Mouse (Mus musculus) activated CD4-positive, CD25-positive, alpha-beta regulatory T cell (primary cell): ENCODE results near the gene Apod. TPM values are rescaled to one million over a fixed set of nuclear protein-coding genes. Genes with fewer than 3 reads are reported as not detected.

ENCODE experiments used
- polyA plus RNA-seq, 2 experiments: library from polyadenylated mRNA; unstranded; fragments of 100-300 nt; shearing (Covaris generic); gene quantifications; one replicate each; pipeline ENCODE4 v1.2.1; 2017

The Apod gene
- under 1 TPM in 1 of 2 experiments, not detected in 1; 0.07 TPM for polyA plus RNA-seq

GRCm38 (mm10) chr16:31314497-31315233 is at the start of gene Apod:
Gene Apod (minus strand): TSS chr16:31314808.

GRCm38 (mm10) chr16:31274674-31275460 is 39.7 kb downstream of the Apod start, which contains the start of gene Ppp1r2:
Gene Ppp1r2 (minus strand): TSS chr16:31275277.

Other genes starting within 250 kb of the Apod start
- 10 to 100 TPM; 46.7 to 83.2 TPM for gene Xxylt1, start 233.4 kb downstream of the Apod start, polyA plus RNA-seq
- gene Acap2, start 113.6 kb downstream of the Apod start, polyA plus RNA-seq = 10 to 100 TPM; 25.3 to 34.3 TPM
- 10 to 100 TPM; 52.4 to 54.5 TPM for gene Ppp1r2, start 39.5 kb downstream of the Apod start, polyA plus RNA-seq
- gene Bdh1, start 107.5 kb upstream of the Apod start, polyA plus RNA-seq = 10 to 100 TPM; 35.8 to 48.0 TPM